43 mouse cellular contexts compared by ENCODE assay signal in the genomic region with DNA sequence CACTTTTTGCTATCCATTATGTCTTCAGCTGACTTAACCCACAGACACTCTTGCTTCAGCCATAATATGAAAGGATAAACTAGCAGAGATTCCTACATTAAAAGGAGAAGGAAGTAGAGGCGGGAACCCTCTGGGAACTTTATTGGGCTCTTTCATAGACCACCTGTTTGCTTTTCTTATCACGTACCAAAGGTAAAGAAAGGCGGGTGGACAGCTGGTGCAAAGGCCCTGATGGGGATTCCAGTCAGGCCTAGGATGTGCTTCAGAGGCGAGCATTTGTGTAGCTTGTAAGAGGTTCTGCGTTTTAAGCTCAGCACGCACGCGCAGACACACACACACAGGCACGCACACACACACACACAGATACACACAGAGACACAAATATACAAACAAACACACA. TPM values are rescaled to one million over a fixed set of nuclear protein-coding genes. Genes with fewer than 3 reads are reported as not detected.
"Had no signal": no experiment of that assay in that cellular context is flagged by ENCODE, and none has a peak within 500 bp of the region (broad histone marks: within the 10 kb centered on the region; RNA-seq: fewer than 3 reads in every experiment).

No protein-coding gene starts in this region.

- H3K9ac ChIP-seq: heart, embryonic 12.5 days; heart, embryonic 13.5 days; heart, embryonic 15.5 days; hindbrain, embryonic 12.5 days; hindbrain, embryonic 13.5 days; hindbrain, embryonic 14.5 days; hindbrain, embryonic 15.5 days; kidney, embryonic 15.5 days had no signal

- H3K36me3 ChIP-seq: heart, embryonic 10.5 days; heart, embryonic 12.5 days; heart, embryonic 13.5 days; heart, embryonic 15.5 days; hindbrain, embryonic 10.5 days; hindbrain, embryonic 12.5 days; hindbrain, embryonic 13.5 days; hindbrain, embryonic 15.5 days; kidney, embryonic 15.5 days had no signal

- H3K27me3 ChIP-seq: heart, embryonic 12.5 days; heart, embryonic 13.5 days; heart, embryonic 15.5 days; hindbrain, embryonic 12.5 days; hindbrain, embryonic 13.5 days; hindbrain, embryonic 15.5 days; kidney, embryonic 15.5 days had no signal

- H3K9me3 ChIP-seq: heart, embryonic 10.5 days; heart, embryonic 12.5 days; heart, embryonic 13.5 days; heart, embryonic 15.5 days; hindbrain, embryonic 10.5 days; hindbrain, embryonic 12.5 days; hindbrain, embryonic 13.5 days; hindbrain, embryonic 15.5 days; kidney, embryonic 15.5 days had no signal

- H3K4me1 ChIP-seq: heart, embryonic 10.5 days; heart, embryonic 12.5 days; heart, embryonic 13.5 days; hindbrain, embryonic 12.5 days; hindbrain, embryonic 13.5 days; hindbrain, embryonic 15.5 days; kidney, embryonic 15.5 days had no signal

- DNase-seq: heart, postnatal 10 days; heart, postnatal 36 days; heart, postnatal 4 days; kidney, adult 11 months; kidney, adult 18-20 months; kidney, adult 2 months; kidney, adult 8-10 months; kidney, adult 9 months; kidney, postnatal 10 days; kidney, postnatal 14 days; kidney, postnatal 25 days; kidney, postnatal 36 days; kidney, postnatal 4 days; layer of hippocampus, adult 9-11 months; layer of hippocampus, postnatal 36 days had no signal

- H3K27ac ChIP-seq: heart, embryonic 10.5 days; heart, embryonic 13.5 days; heart, embryonic 15.5 days; hindbrain, embryonic 10.5 days; hindbrain, embryonic 12.5 days; hindbrain, embryonic 13.5 days; hindbrain, embryonic 14.5 days; hindbrain, embryonic 15.5 days; hindbrain, postnatal 0 days; kidney, embryonic 15.5 days; kidney, postnatal 0 days; layer of hippocampus, adult 2 months; left cerebral cortex, adult 2 months had no signal

- H3K4me3 ChIP-seq: heart, embryonic 10.5 days; heart, embryonic 12.5 days; heart, embryonic 13.5 days; heart, embryonic 15.5 days; hindbrain, embryonic 10.5 days; hindbrain, embryonic 12.5 days; hindbrain, embryonic 13.5 days; hindbrain, embryonic 15.5 days; kidney, embryonic 15.5 days; layer of hippocampus, adult 2 months; left cerebral cortex, adult 2 months had no signal

- ATAC-seq: hindbrain, embryonic 16.5 days; hindbrain, postnatal 0 days; inflammation-experienced regulatory T-cells, adult 6 months had no signal

- H3K4me2 ChIP-seq: heart, embryonic 11.5 days; heart, embryonic 12.5 days; heart, embryonic 13.5 days; heart, embryonic 15.5 days; hindbrain, embryonic 12.5 days; hindbrain, embryonic 13.5 days; hindbrain, embryonic 14.5 days; hindbrain, embryonic 15.5 days; kidney, embryonic 15.5 days had no signal

RNA-seq across cellular contexts. Expression of a gene that starts 8.8 kb away (rescaled TPM):
- total RNA-seq: heart, postnatal 10 days; heart, postnatal 25 days; hematopoietic stem cell, adult 5-6 weeks; hindbrain, postnatal 0 days; layer of hippocampus, adult 18-20 months; layer of hippocampus, postnatal 10 days; layer of hippocampus, postnatal 14 days; left cerebral cortex, adult 2 months had no signal
- polyA plus RNA-seq: heart, embryonic 10.5 days; heart, embryonic 11.5 days; heart, embryonic 12.5 days; heart, embryonic 14.5 days; heart, postnatal 0 days; hindbrain, embryonic 10.5 days; hindbrain, embryonic 11.5 days; hindbrain, embryonic 12.5 days; hindbrain, embryonic 14.5 days; hindbrain, embryonic 15.5 days; hindbrain, embryonic 16.5 days; hindbrain, postnatal 0 days; inflammation-experienced regulatory T-cells, adult 6 months; kidney, adult 2 months; kidney, embryonic 14.5 days; kidney, embryonic 15.5 days; kidney, embryonic 16.5 days; large intestine, adult 2 months had no signal
